In the genomic region with DNA sequence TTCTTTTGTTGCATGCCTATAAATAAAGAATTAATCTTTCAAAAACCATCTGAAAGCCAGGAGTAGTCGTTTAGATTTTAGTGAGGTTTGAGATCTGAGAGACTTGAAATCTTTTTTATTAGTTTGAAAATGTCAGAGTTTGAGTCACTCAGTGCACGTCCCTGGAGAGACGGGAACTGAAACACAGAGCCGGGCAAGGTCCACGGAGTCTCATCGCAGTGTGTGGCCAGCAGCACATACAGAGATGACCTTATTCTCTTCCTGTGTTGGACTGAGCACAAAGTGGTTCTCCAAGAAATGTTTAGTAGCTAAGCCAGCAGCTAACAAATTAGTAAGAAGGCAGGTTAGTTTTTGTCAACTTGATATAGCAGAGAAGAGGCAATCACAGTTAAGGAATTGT, we compare ENCODE assay signal across 17 mouse cellular contexts.
"Had no signal": no experiment of that assay in that cellular context is flagged by ENCODE, and none has a peak within 500 bp of the region (broad histone marks: within the 10 kb centered on the region; RNA-seq: fewer than 3 reads in every experiment).

No protein-coding gene starts in this region.

- H3K9me3 ChIP-seq: limb, embryonic 10.5 days; liver, embryonic 13.5 days; lung, embryonic 15.5 days; midbrain, embryonic 15.5 days; neural tube, embryonic 13.5 days had no signal

- H3K4me1 ChIP-seq: limb, embryonic 10.5 days; liver, embryonic 13.5 days; lung, embryonic 15.5 days; megakaryocyte, embryonic 14.5 days; midbrain, embryonic 15.5 days; neural tube, embryonic 13.5 days had no signal

- H3K27me3 ChIP-seq: liver, embryonic 13.5 days; lung, embryonic 15.5 days; megakaryocyte, embryonic 14.5 days; midbrain, embryonic 15.5 days; neural tube, embryonic 13.5 days had no signal

- H3K9ac ChIP-seq: liver, embryonic 13.5 days; liver, postnatal 0 days; lung, embryonic 15.5 days; midbrain, embryonic 15.5 days; neural tube, embryonic 13.5 days had no signal

- DNase-seq: liver, embryonic 13.5 days; liver, postnatal 0 days; lung, postnatal 14 days; retina, postnatal 1 day; right cerebral cortex, postnatal 4 days; spleen, adult 18-20 months; thymus, adult 18-20 months; thymus, postnatal 14 days had no signal

- H3K36me3 ChIP-seq: limb, embryonic 10.5 days; liver, embryonic 13.5 days; lung, embryonic 15.5 days; midbrain, embryonic 15.5 days; neural tube, embryonic 13.5 days had no signal

- H3K4me3 ChIP-seq: layer of hippocampus, adult 2 months; limb, embryonic 10.5 days; liver, embryonic 13.5 days; lung, embryonic 15.5 days; megakaryocyte, embryonic 14.5 days; midbrain, embryonic 15.5 days; neural tube, embryonic 13.5 days had no signal

- H3K4me2 ChIP-seq: liver, embryonic 13.5 days; lung, embryonic 15.5 days; midbrain, embryonic 11.5 days; midbrain, embryonic 15.5 days; neural tube, embryonic 13.5 days had no signal

- H3K27ac ChIP-seq: kidney, postnatal 0 days; layer of hippocampus, adult 2 months; limb, embryonic 10.5 days; liver, embryonic 13.5 days; lung, embryonic 15.5 days; macrophage; midbrain, embryonic 15.5 days; neural tube, embryonic 13.5 days had no signal

- ATAC-seq: liver, postnatal 0 days; midbrain, embryonic 15.5 days had no signal
